Mouse (Mus musculus) right cerebral cortex, postnatal 25 days (tissue): ENCODE data around the gene Ssrp1.

ENCODE experiments used
- DNase-seq: peaks from one replicate; pipeline ENCODE4 v3.0.0; 2022

Ssrp1 gene

GRCm38 (mm10) chr2:85088716-85089646 lies 51.9 kb downstream of the Ssrp1 start:
- no peak for DNase-seq

GRCm38 (mm10) chr2:85091325-85091724 lies 54.3 kb downstream of the Ssrp1 start:
- no peak for DNase-seq

GRCm38 (mm10) chr2:85093376-85093775 lies 56.3 kb downstream of the Ssrp1 start:
- DNase-seq: no peak

- no peak for DNase-seq
These were observed 58.9 kb downstream of the Ssrp1 start for GRCm38 (mm10) chr2:85095906-85096305.
